Mouse (Mus musculus) limb, embryonic 11.5 days (tissue): Measurements from ENCODE around the gene Clasp1. TPM values are rescaled to one million over a fixed set of nuclear protein-coding genes. Genes with fewer than 3 reads are reported as not detected.

ENCODE experiments used
- ATAC-seq: fragments of 200-750 bp; cut with Nextera tagmentation; 2 replicates; pipeline ENCODE4 v1.8.0; 2017; ENCODE audit warnings: low read depth; ENCODE audit not compliant: insufficient number of reproducible peaks, low FRiP score, low TSS enrichment
- DNase-seq: peaks from one replicate; pipeline ENCODE4 v3.0.0-alpha.2; 2015; ENCODE audit warnings: low spot score
- H3K27ac ChIP-seq: fragments of 300-500 bp; sonication (generic); replicated peaks from 2 replicates; pipeline ENCODE4 v1.5.1; 2014; ENCODE audit warnings: low read depth, mild to moderate bottlenecking, low read length
- H3K27me3 ChIP-seq: fragments of 300-500 bp; sonication (generic); 2 replicates; pipeline ENCODE4 v1.6.1; 2014; ENCODE audit warnings: mild to moderate bottlenecking, low read length, mixed read lengths; ENCODE audit not compliant: control insufficient read depth, insufficient read depth
- H3K36me3 ChIP-seq: fragments of 300-500 bp; sonication (generic); 2 replicates; pipeline ENCODE4 v1.6.1; 2014; ENCODE audit warnings: mild to moderate bottlenecking, low read length, moderate library complexity, mixed read lengths; ENCODE audit not compliant: control insufficient read depth, insufficient read depth
- H3K4me1 ChIP-seq: fragments of 300-500 bp; sonication (generic); 2 replicates; pipeline ENCODE4 v1.6.1; 2014; ENCODE audit warnings: low read length, mixed read lengths; ENCODE audit not compliant: control insufficient read depth, insufficient read depth
- H3K4me2 ChIP-seq: fragments of 300-500 bp; sonication (generic); 2 replicates; pipeline ENCODE4 v1.6.1; 2014; ENCODE audit warnings: low read depth, mild to moderate bottlenecking, moderate library complexity; ENCODE audit not compliant: severe bottlenecking
- H3K4me3 ChIP-seq: fragments of 300-500 bp; sonication (generic); 2 replicates; pipeline ENCODE4 v1.5.1; 2014; ENCODE audit warnings: low read depth, low read length
- H3K9ac ChIP-seq: fragments of 300-500 bp; sonication (generic); 2 replicates; pipeline ENCODE4 v1.6.1; 2014; ENCODE audit warnings: mild to moderate bottlenecking, low read length
- H3K9me3 ChIP-seq: fragments of 300-500 bp; sonication (generic); 2 replicates; pipeline ENCODE4 v1.6.1; 2016; ENCODE audit warnings: low read length; ENCODE audit not compliant: control insufficient read depth
- WGBS: fragments of 180-500 bp; shearing (Covaris S2); extraction: QIAGEN DNeasy Blood & Tissue Kit; methylation state at CpG from one replicate; pipeline ENCODE4 v1.1.7; 2014; 5-methylcytosine and 5-hydroxymethylcytosine counted together
- polyA plus RNA-seq: library from polyadenylated mRNA; unstranded; fragments of >200 nt; fragmentation: Nextera tagmentation; extraction: Ambion mirVana; gene quantifications from 2 replicates; pipeline ENCODE4 v1.2.1, GENCODE M21; 2014

The Clasp1 gene
- polyA plus RNA-seq, 1 experiment from 2014 or later, result 68.8 TPM

- Histone ChIP-seq H3K4me3 (no peak overlapping the region), H3K27ac (no peak overlapping the region), H3K9ac (no peak overlapping the region), H3K36me3 (no peaks in the 10 kb centered on the region), H3K27me3 (no peaks in the 10 kb centered on the region), H3K9me3 (no peaks in the 10 kb centered on the region), H3K4me2 (no peak overlapping the region), H3K4me1 (no peaks in the 10 kb centered on the region)
- ATAC-seq (no peak), DNase-seq (no peak)
- 93% methylated on average over 2 of the region's 2 CpGs for WGBS
These were observed 58.3 kb downstream of the Clasp1 start for GRCm38 (mm10) chr1:118447131-118447530.

- Histone ChIP-seq H3K4me2 (no peak overlapping the region), H3K27ac (no peak overlapping the region), H3K4me3 (no peak overlapping the region), H3K9ac (no peak overlapping the region), H3K4me1 (no peaks in the 10 kb centered on the region), H3K9me3 (no peaks in the 10 kb centered on the region), H3K36me3 (no peaks in the 10 kb centered on the region), H3K27me3 (no peaks in the 10 kb centered on the region)
- DNase-seq (no peak), ATAC-seq (no peak)
- 94% methylated on average over 1 of the region's 1 CpGs for WGBS
These were observed 59.4 kb downstream of the Clasp1 start for GRCm38 (mm10) chr1:118448214-118448613.

- no peaks in the 10 kb centered on the region for H3K27me3 ChIP-seq
These were observed 62.1 kb downstream of the Clasp1 start for GRCm38 (mm10) chr1:118450891-118451450.

GRCm38 (mm10) chr1:118453577-118453976, 64.7 kb downstream of the Clasp1 start:
- no peak for ATAC-seq
- Histone ChIP-seq H3K4me1 (peaks cover 12% of the 10 kb centered on the region; the same call in 1 of the 2 replicates), H3K36me3 (no peaks in the 10 kb centered on the region), H3K4me2 (no peak overlapping the region), H3K9me3 (no peaks in the 10 kb centered on the region), H3K27ac (no peak overlapping the region), H3K27me3 (no peaks in the 10 kb centered on the region), H3K4me3 (no peak overlapping the region), H3K9ac (no peak overlapping the region)
- 93% methylated on average over 4 of the region's 4 CpGs for WGBS
- DNase-seq, result no peak

More at GRCm38 (mm10) chr1:118450891-118451450, 62.1 kb downstream of the Clasp1 start:
- H3K4me1 ChIP-seq, result no peaks in the 10 kb centered on the region
- 84% methylated on average over 3 of the region's 3 CpGs for WGBS
- H3K9me3 ChIP-seq, result no peaks in the 10 kb centered on the region
- no peak overlapping the region for H3K27ac ChIP-seq
- H3K9ac ChIP-seq, result no peak overlapping the region
- no peak for DNase-seq
- no peak overlapping the region for H3K4me2 ChIP-seq
- no peak for ATAC-seq
- H3K36me3 ChIP-seq, result no peaks in the 10 kb centered on the region
- no peak overlapping the region for H3K4me3 ChIP-seq

- Histone ChIP-seq H3K9ac (no peak overlapping the region), H3K27ac (no peak overlapping the region), H3K4me3 (no peak overlapping the region), H3K9me3 (no peaks in the 10 kb centered on the region), H3K36me3 (no peaks in the 10 kb centered on the region), H3K4me1 (peaks cover 12% of the 10 kb centered on the region; the same call in 1 of the 2 replicates), H3K27me3 (no peaks in the 10 kb centered on the region), H3K4me2 (no peak overlapping the region)
- DNase-seq, result no peak
- 96% methylated on average over 4 of the region's 4 CpGs for WGBS
- no peak for ATAC-seq
These were observed 66.0 kb downstream of the Clasp1 start for GRCm38 (mm10) chr1:118454817-118455216.

- Histone ChIP-seq H3K27me3 (no peaks in the 10 kb centered on the region), H3K9me3 (no peaks in the 10 kb centered on the region), H3K4me1 (peaks cover 14% of the 10 kb centered on the region; the same call in 1 of the 2 replicates), H3K4me2 (no peak overlapping the region), H3K4me3 (no peak overlapping the region), H3K9ac (no peak overlapping the region), H3K27ac (no peak overlapping the region), H3K36me3 (peaks cover 4% of the 10 kb centered on the region; the same call in 1 of the 2 replicates)
- ATAC-seq, result no peak
- no peak for DNase-seq
- WGBS, result 59% methylated on average over 11 of the region's 11 CpGs
These were observed 68.5 kb downstream of the Clasp1 start for GRCm38 (mm10) chr1:118457256-118457882.

- H3K4me1 ChIP-seq, result peaks cover 14% of the 10 kb centered on the region; the same call in 1 of the 2 replicates
- H3K4me2 ChIP-seq, result no peak overlapping the region; the same call in 1 of the 2 replicates
- DNase-seq (no peak), ATAC-seq (no peak)
- no peak overlapping the region for H3K4me3 ChIP-seq
- no peak overlapping the region for H3K27ac ChIP-seq
- no peak overlapping the region for H3K9ac ChIP-seq
- H3K36me3 ChIP-seq, result peaks cover 4% of the 10 kb centered on the region; the same call in 1 of the 2 replicates
- H3K9me3 ChIP-seq, result no peaks in the 10 kb centered on the region
- 47% methylated on average over 1 of the region's 1 CpGs for WGBS
- no peaks in the 10 kb centered on the region for H3K27me3 ChIP-seq
These were observed 69.0 kb downstream of the Clasp1 start for GRCm38 (mm10) chr1:118457883-118458259.

GRCm38 (mm10) chr1:118458279-118458678, 69.4 kb downstream of the Clasp1 start:
- WGBS, result 64% methylated on average over 3 of the region's 3 CpGs
- Histone ChIP-seq H3K36me3 (peaks cover 4% of the 10 kb centered on the region; the same call in 1 of the 2 replicates), H3K9me3 (no peaks in the 10 kb centered on the region), H3K27ac (no peak overlapping the region), H3K4me3 (no peak overlapping the region), H3K4me2 (peak overlapping the region; percentile 71; the same call in 1 of the 2 replicates), H3K27me3 (no peaks in the 10 kb centered on the region), H3K9ac (no peak overlapping the region), H3K4me1 (peaks cover 14% of the 10 kb centered on the region; the same call in 1 of the 2 replicates)
- ATAC-seq (no peak), DNase-seq (no peak)
